Mouse (Mus musculus): ENCODE measurements around the gene Aph1c. TPM values are rescaled to one million over a fixed set of nuclear protein-coding genes. Genes with fewer than 3 reads are reported as not detected.
"Not testable (repeated sequence)": the region's sequence is repeated elsewhere in the genome, so short reads cannot be mapped to it uniquely, and the experiment has no call there.

The Aph1c gene
- polyA plus RNA-seq, 1 experiment from 2014 or later, result 5.2 TPM

- ATAC-seq (ENCODE audit: insufficient read depth, low FRiP score), result no peak
- H3K9me3 ChIP-seq (replicated peaks; ENCODE audit: control insufficient read depth, low read length), result no peaks in the 10 kb centered on the region
- H3K36me3 ChIP-seq (ENCODE audit: control insufficient read depth, insufficient read depth, low read length), result no peaks in the 10 kb centered on the region
- 62% methylated on average over 6 of the region's 6 CpGs for WGBS
- 0 out of 2 replicates have a peak, but pooled peaks cover 8% of the 10 kb centered on the region for H3K4me1 ChIP-seq (ENCODE audit: control insufficient read depth, insufficient read depth, low read length)
- no peak overlapping the region for H3K9ac ChIP-seq (ENCODE audit: low read length)
- no peaks in the 10 kb centered on the region for H3K27me3 ChIP-seq (ENCODE audit: control insufficient read depth, insufficient read depth, low read length)
- no peak overlapping the region for H3K4me2 ChIP-seq (ENCODE audit: low read depth, low read length)
- H3K4me3 ChIP-seq (replicated peaks; ENCODE audit: low read length), result no peak overlapping the region
- H3K27ac ChIP-seq (ENCODE audit: low read length), result no peak overlapping the region
Measured at GRCm38 (mm10) chr9:66852592-66852991, 18.1 kb upstream of the Aph1c start.

DNA sequence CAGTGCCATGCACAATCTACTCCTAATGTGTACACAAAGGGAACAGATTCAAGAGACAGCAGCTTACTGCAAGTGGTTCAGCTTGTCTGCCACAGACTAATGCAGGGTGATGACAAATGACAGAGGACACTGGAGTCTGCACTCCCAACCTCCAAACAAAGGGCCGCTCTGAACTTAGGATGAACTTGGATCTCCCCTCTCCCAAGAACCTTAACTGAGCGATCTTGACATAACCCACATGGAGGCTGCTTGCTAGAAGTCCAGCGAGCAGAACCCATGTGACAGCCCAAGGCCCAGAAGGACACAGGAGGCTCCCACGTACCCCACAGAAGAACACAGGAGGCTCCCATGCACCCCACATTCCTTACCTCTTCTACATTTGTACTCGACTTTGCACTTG, 16.4 kb upstream of the Aph1c start:
- 35% methylated on average over 5 of the region's 5 CpGs for WGBS
- Histone ChIP-seq H3K4me2 (ENCODE audit: low read depth, low read length) (no peak overlapping the region), H3K27ac (ENCODE audit: low read length) (no peak overlapping the region), H3K9ac (ENCODE audit: low read length) (no peak overlapping the region), H3K4me1 (ENCODE audit: control insufficient read depth, insufficient read depth, low read length) (0 out of 2 replicates have a peak, but pooled peaks cover 6% of the 10 kb centered on the region), H3K36me3 (ENCODE audit: control insufficient read depth, insufficient read depth, low read length) (0 out of 2 replicates have a peak, but pooled peaks cover 6% of the 10 kb centered on the region), H3K27me3 (ENCODE audit: control insufficient read depth, insufficient read depth, low read length) (no peaks in the 10 kb centered on the region), H3K4me3 (replicated peaks; ENCODE audit: low read length) (no peak overlapping the region), H3K9me3 (replicated peaks; ENCODE audit: control insufficient read depth, low read length) (no peaks in the 10 kb centered on the region)
- no peak for ATAC-seq (ENCODE audit: insufficient read depth, low FRiP score)

DNA sequence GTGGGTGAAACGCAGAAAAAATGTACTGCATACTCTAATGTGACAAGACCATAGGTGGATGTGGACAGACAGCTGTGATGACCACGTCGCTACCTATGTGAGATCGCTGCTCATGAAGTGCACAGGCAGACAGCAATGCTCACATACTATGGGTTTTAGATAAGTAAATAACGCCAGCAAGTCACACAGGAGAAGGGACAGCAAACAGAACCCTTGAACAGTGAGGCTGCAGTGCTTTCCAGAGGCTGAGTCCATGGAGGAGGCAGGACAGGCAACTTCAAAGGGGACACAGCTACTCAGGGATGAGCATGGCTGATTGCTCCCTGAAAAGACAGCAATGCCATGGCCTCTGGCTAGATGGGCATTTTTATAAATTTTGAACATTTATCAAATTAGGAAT, 12.3 kb upstream of the Aph1c start:
- 83% methylated on average over 5 of the region's 5 CpGs for WGBS
- no peak for ATAC-seq (ENCODE audit: insufficient read depth, low FRiP score)
- Histone ChIP-seq H3K27ac (ENCODE audit: low read length) (no peak overlapping the region), H3K4me1 (ENCODE audit: control insufficient read depth, insufficient read depth, low read length) (0 out of 2 replicates have a peak, but pooled peaks cover 6% of the 10 kb centered on the region), H3K36me3 (ENCODE audit: control insufficient read depth, insufficient read depth, low read length) (0 out of 2 replicates have a peak, but pooled peaks cover 6% of the 10 kb centered on the region), H3K4me2 (ENCODE audit: low read depth, low read length) (no peak overlapping the region), H3K4me3 (replicated peaks; ENCODE audit: low read length) (no peak overlapping the region), H3K9ac (ENCODE audit: low read length) (no peak overlapping the region), H3K9me3 (replicated peaks; ENCODE audit: control insufficient read depth, low read length) (no peaks in the 10 kb centered on the region), H3K27me3 (ENCODE audit: control insufficient read depth, insufficient read depth, low read length) (no peaks in the 10 kb centered on the region)

- H3K9ac ChIP-seq (ENCODE audit: low read length), result peak overlapping the region; percentile 73
- H3K36me3 ChIP-seq (ENCODE audit: control insufficient read depth, insufficient read depth, low read length), result no peaks in the 10 kb centered on the region
- H3K27ac ChIP-seq (ENCODE audit: low read length), result no peak overlapping the region
- peak overlapping the region; percentile 77 for H3K4me3 ChIP-seq (replicated peaks; ENCODE audit: low read length)
- no peaks in the 10 kb centered on the region for H3K27me3 ChIP-seq (ENCODE audit: control insufficient read depth, insufficient read depth, low read length)
- no peaks in the 10 kb centered on the region for H3K9me3 ChIP-seq (replicated peaks; ENCODE audit: control insufficient read depth, low read length)
- 0 out of 2 replicates have a peak, but pooled peaks cover 6% of the 10 kb centered on the region for H3K4me1 ChIP-seq (ENCODE audit: control insufficient read depth, insufficient read depth, low read length)
- under 1% methylated on average over 24 of the region's 24 CpGs for WGBS
- H3K4me2 ChIP-seq (ENCODE audit: low read depth, low read length), result peak overlapping the region; percentile 100
- ATAC-seq (ENCODE audit: insufficient read depth, low FRiP score), result peak; percentile 48
Measured at GRCm38 (mm10) chr9:66835097-66835480, 563 bp upstream of the Aph1c start.

DNA sequence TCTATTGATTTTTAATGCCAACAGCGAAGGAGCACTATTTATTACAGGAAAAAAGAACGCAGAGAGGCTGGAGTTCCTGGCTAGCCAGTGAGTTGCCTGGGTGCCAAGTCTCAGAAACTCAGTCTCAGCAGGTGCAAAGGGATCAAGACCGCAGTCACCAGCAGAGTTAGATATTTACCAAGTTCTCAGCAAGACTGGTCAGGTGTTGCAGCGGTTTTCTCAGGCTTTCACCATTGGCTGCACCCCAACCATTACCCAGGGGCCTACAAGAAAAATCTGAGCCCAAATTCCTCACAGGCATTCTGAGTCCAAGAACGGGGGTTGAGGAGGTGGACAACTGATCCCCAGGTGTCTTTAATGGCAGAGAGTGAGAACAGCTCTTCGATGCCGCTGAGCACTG, 675 bp downstream of the Aph1c start:
- peak overlapping the region; percentile 59 for H3K9ac ChIP-seq (ENCODE audit: low read length)
- no peaks in the 10 kb centered on the region for H3K9me3 ChIP-seq (replicated peaks; ENCODE audit: control insufficient read depth, low read length)
- H3K4me1 ChIP-seq (ENCODE audit: control insufficient read depth, insufficient read depth, low read length), result 0 out of 2 replicates have a peak, but pooled peaks cover 6% of the 10 kb centered on the region
- no peak for ATAC-seq (ENCODE audit: insufficient read depth, low FRiP score)
- H3K27me3 ChIP-seq (ENCODE audit: control insufficient read depth, insufficient read depth, low read length), result no peaks in the 10 kb centered on the region
- no peak overlapping the region for H3K27ac ChIP-seq (ENCODE audit: low read length)
- peak overlapping the region; percentile 70 for H3K4me2 ChIP-seq (ENCODE audit: low read depth, low read length)
- H3K36me3 ChIP-seq (ENCODE audit: control insufficient read depth, insufficient read depth, low read length), result no peaks in the 10 kb centered on the region
- peak overlapping the region; percentile 77 for H3K4me3 ChIP-seq (replicated peaks; ENCODE audit: low read length)
- 21% methylated on average over 7 of the region's 7 CpGs for WGBS

DNA sequence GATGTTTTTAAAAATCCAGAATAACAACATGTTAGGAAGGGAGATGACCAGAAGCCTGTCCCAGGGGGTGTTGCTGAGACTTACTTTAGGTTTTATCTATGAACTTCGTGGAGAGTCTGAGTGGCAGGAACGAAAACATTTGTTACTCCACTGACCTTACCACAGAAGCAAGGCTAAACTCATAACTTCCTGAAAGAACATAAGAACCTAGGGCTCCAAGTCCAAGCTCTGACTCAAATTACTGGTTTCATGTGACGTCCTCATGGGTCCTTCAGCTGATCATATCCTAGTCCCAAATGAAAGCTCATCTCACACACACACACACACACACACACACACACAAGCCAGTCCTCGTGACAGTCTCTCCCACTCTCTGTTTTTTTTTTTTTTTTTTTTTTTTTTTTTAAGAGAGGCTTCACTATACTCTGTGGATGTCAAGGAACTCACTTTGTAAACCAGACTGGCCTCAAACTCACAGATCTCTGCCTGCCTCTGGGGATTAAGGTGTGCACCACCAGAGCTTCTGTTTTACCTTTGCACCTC, 2.1 kb downstream of the Aph1c start:
- ATAC-seq (ENCODE audit: insufficient read depth, low FRiP score), result no peak
- 0 out of 2 replicates have a peak, but pooled peaks cover 6% of the 10 kb centered on the region for H3K4me1 ChIP-seq (ENCODE audit: control insufficient read depth, insufficient read depth, low read length)
- no peak overlapping the region for H3K27ac ChIP-seq (ENCODE audit: low read length)
- no peak overlapping the region for H3K4me3 ChIP-seq (replicated peaks; ENCODE audit: low read length)
- H3K9me3 ChIP-seq (replicated peaks; ENCODE audit: control insufficient read depth, low read length), result no peaks in the 10 kb centered on the region
- no peaks in the 10 kb centered on the region for H3K36me3 ChIP-seq (ENCODE audit: control insufficient read depth, insufficient read depth, low read length)
- no peak overlapping the region for H3K9ac ChIP-seq (ENCODE audit: low read length)
- H3K4me2 ChIP-seq (ENCODE audit: low read depth, low read length), result no peak overlapping the region
- 38% methylated on average over 4 of the region's 4 CpGs for WGBS
- H3K27me3 ChIP-seq (ENCODE audit: control insufficient read depth, insufficient read depth, low read length), result no peaks in the 10 kb centered on the region

DNA sequence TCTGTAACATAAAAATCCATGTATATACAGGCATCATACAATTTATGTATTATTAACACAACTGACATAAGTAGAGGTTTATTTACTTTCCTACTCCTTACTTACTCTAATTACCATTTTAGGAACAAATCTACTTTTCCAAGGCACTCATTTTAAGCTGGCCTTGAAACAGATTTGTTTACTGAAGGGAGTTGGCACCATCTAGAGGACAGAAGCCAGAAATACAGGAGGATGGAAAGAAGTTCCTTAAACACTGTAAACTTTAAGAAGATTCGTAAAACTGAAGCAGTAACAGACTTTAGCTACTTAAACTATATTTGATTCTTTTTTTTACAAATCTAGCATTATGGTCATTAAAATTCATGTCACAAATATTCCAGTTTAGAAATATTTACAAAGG, 8.5 kb downstream of the Aph1c start:
- Histone ChIP-seq H3K4me2 (ENCODE audit: low read depth, low read length) (no peak overlapping the region), H3K36me3 (ENCODE audit: control insufficient read depth, insufficient read depth, low read length) (no peaks in the 10 kb centered on the region), H3K27me3 (ENCODE audit: control insufficient read depth, insufficient read depth, low read length) (no peaks in the 10 kb centered on the region), H3K4me1 (ENCODE audit: control insufficient read depth, insufficient read depth, low read length) (no peaks in the 10 kb centered on the region), H3K9ac (ENCODE audit: low read length) (no peak overlapping the region), H3K27ac (ENCODE audit: low read length) (no peak overlapping the region), H3K4me3 (replicated peaks; ENCODE audit: low read length) (no peak overlapping the region), H3K9me3 (replicated peaks; ENCODE audit: control insufficient read depth, low read length) (no peaks in the 10 kb centered on the region)
- ATAC-seq (ENCODE audit: insufficient read depth, low FRiP score), result no peak
- WGBS, result 26% methylated on average over 1 of the region's 1 CpGs

DNA sequence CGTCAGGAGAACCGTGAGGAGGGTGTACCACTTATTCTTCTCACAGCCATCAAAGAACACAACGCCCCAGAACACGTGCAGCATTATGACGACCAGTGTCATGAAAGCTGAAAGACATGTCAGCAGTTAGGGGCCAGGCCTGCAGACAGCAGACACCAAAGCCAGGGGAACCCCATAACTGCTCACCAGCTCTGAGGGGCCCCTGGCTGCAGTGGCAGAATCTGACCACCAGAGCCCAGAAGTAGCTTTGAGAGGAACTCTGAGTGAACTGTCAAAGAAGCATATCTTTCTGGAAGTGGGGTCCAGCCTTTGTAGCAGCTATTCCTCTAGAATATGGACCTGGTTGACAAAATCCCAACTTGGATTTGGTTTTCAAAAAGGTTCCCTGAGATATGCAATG, 12.3 kb downstream of the Aph1c start:
- ATAC-seq (ENCODE audit: insufficient read depth, low FRiP score); H3K4me3 ChIP-seq (replicated peaks; ENCODE audit: low read length); H3K27me3 ChIP-seq (ENCODE audit: control insufficient read depth, insufficient read depth, low read length); H3K4me2 ChIP-seq (ENCODE audit: low read depth, low read length); H3K4me1 ChIP-seq (ENCODE audit: control insufficient read depth, insufficient read depth, low read length); H3K9me3 ChIP-seq (replicated peaks; ENCODE audit: control insufficient read depth, low read length); H3K27ac ChIP-seq (ENCODE audit: low read length); H3K36me3 ChIP-seq (ENCODE audit: control insufficient read depth, insufficient read depth, low read length); H3K9ac ChIP-seq (ENCODE audit: low read length): not testable (repeated sequence)
- no CpG with 5 or more reads among the region's 5 CpGs for WGBS

GRCm38 (mm10) chr9:66820996-66821395, 13.5 kb downstream of the Aph1c start:
- WGBS, result 71% methylated on average over 5 of the region's 5 CpGs
- no peak overlapping the region for H3K9ac ChIP-seq (ENCODE audit: low read length)
- no peak overlapping the region for H3K27ac ChIP-seq (ENCODE audit: low read length)
- no peaks in the 10 kb centered on the region for H3K4me1 ChIP-seq (ENCODE audit: control insufficient read depth, insufficient read depth, low read length)
- ATAC-seq (ENCODE audit: insufficient read depth, low FRiP score), result no peak
- no peak overlapping the region for H3K4me2 ChIP-seq (ENCODE audit: low read depth, low read length)
- H3K9me3 ChIP-seq (replicated peaks; ENCODE audit: control insufficient read depth, low read length), result no peaks in the 10 kb centered on the region
- H3K36me3 ChIP-seq (ENCODE audit: control insufficient read depth, insufficient read depth, low read length), result no peaks in the 10 kb centered on the region
- H3K4me3 ChIP-seq (replicated peaks; ENCODE audit: low read length), result no peak overlapping the region
- H3K27me3 ChIP-seq (ENCODE audit: control insufficient read depth, insufficient read depth, low read length), result no peaks in the 10 kb centered on the region
